Mouse (Mus musculus) gastrocnemius, postnatal 14 days (tissue): Measurements from ENCODE around the gene Olfr62. TPM values are rescaled to one million over a fixed set of nuclear protein-coding genes. Genes with fewer than 3 reads are reported as not detected.

Source experiments
- total RNA-seq, 2 experiments: library from RNA; stranded (reverse); gene quantifications; 2 replicates each; pipeline ENCODE4 v1.2.3; 2021

Gene Olfr62
- total RNA-seq, 2 experiments from 2014 or later = not detected

Other genes starting within 250 kb of the Olfr62 start
- 1 to 10 TPM; 5.6 to 7.1 TPM for gene Szt2, start 249.7 kb upstream of the Olfr62 start, total RNA-seq
- gene Med8, start 249.6 kb upstream of the Olfr62 start, total RNA-seq = 10 to 100 TPM; 37.6 to 38.3 TPM
- gene Elovl1, start 230.9 kb upstream of the Olfr62 start, total RNA-seq = 10 to 100 TPM; 13.9 to 18.8 TPM
- gene Cdc20, start 221.6 kb upstream of the Olfr62 start, total RNA-seq = 1 to 10 TPM; 4.7 to 6.0 TPM
- not detected for gene Mpl, start 201.4 kb upstream of the Olfr62 start, total RNA-seq
- 10 to 100 TPM; 35.1 to 41.5 TPM for gene Tie1, start 168.9 kb upstream of the Olfr62 start, total RNA-seq
- not detected for gene 2610528J11Rik, start 132.0 kb upstream of the Olfr62 start, total RNA-seq
- gene Tmem125, start 114.9 kb upstream of the Olfr62 start, total RNA-seq = under 1 TPM in 1 of 2 experiments, not detected in 1; 0.12 TPM
- not detected for gene Cfap57, start 38.2 kb upstream of the Olfr62 start, total RNA-seq
- gene Ebna1bp2, start 38.2 kb upstream of the Olfr62 start, total RNA-seq = 10 to 100 TPM; 30.1 to 33.5 TPM
- gene Olfr1342, start 33.8 kb downstream of the Olfr62 start, total RNA-seq = not detected
- gene Olfr1341, start 44.6 kb downstream of the Olfr62 start, total RNA-seq = not detected
- not detected for gene Olfr1340, start 61.2 kb downstream of the Olfr62 start, total RNA-seq
- not detected for gene Olfr1339, start 73.2 kb downstream of the Olfr62 start, total RNA-seq
- gene Olfr1338, start 99.8 kb downstream of the Olfr62 start, total RNA-seq = not detected
- not detected for gene Olfr1337, start 123.6 kb downstream of the Olfr62 start, total RNA-seq
- gene Olfr1335, start 151.0 kb downstream of the Olfr62 start, total RNA-seq = not detected
- gene Olfr1333, start 177.3 kb downstream of the Olfr62 start, total RNA-seq = not detected
- gene Olfr1331, start 205.7 kb downstream of the Olfr62 start, total RNA-seq = not detected
- not detected for gene Olfr1330, start 229.6 kb downstream of the Olfr62 start, total RNA-seq